8 mouse cellular contexts compared by ENCODE assay signal in genomic region chr2:94179030-94179407, GRCm38 (mm10). TPM values are rescaled to one million over a fixed set of nuclear protein-coding genes. Genes with fewer than 3 reads are reported as not detected.
DNase-seq lines count a peak whose midpoint lies in the region; ATAC-seq and TF ChIP-seq lines count a peak whose summit lies in the region.

No protein-coding gene starts in this region.

- H3K27me3 ChIP-seq in heart, embryonic 13.5 days (replicated peaks) = peaks cover 13% of the 10 kb centered on the region
- H3K27me3 ChIP-seq in midbrain, embryonic 13.5 days = no peaks in the 10 kb centered on the region

- 0% methylated on average over 3 of the region's 3 CpGs for WGBS in heart, embryonic 13.5 days
- WGBS in midbrain, embryonic 13.5 days = 0% methylated on average over 3 of the region's 3 CpGs

- no peaks in the 10 kb centered on the region for H3K36me3 ChIP-seq in heart, embryonic 13.5 days
- no peaks in the 10 kb centered on the region for H3K36me3 ChIP-seq in midbrain, embryonic 13.5 days

- H3K4me3 ChIP-seq in heart, embryonic 13.5 days = peak overlapping the region; percentile 79
- H3K4me3 ChIP-seq in cortical plate, adult 2 months (ENCODE audit: insufficient read depth, low read length) = peak overlapping the region; percentile 81; the same call in 1 of the 2 replicates
- H3K4me3 ChIP-seq in midbrain, embryonic 13.5 days (replicated peaks) = peak overlapping the region; percentile 98

- peaks cover 13% of the 10 kb centered on the region for H3K4me1 ChIP-seq in heart, embryonic 13.5 days
- peaks cover 1% of the 10 kb centered on the region; the same call in 1 of the 2 replicates for H3K4me1 ChIP-seq in cortical plate, adult 2 months (ENCODE audit: control insufficient read depth, insufficient read depth, low read length)
- H3K4me1 ChIP-seq in midbrain, embryonic 13.5 days (replicated peaks) = peaks cover 19% of the 10 kb centered on the region

- TF ChIP-seq POLR2A in cortical plate, adult 2 months (IDR thresholded peaks at IDR 0.05; ENCODE audit: extremely low read depth, insufficient read depth, low read length) = no peak

- no peak for TF ChIP-seq CTCF in cortical plate, adult 2 months (IDR thresholded peaks at IDR 0.05; ENCODE audit: extremely low read depth, insufficient read depth, low read length)

- no peak overlapping the region for H3K27ac ChIP-seq in heart, embryonic 13.5 days (replicated peaks)
- H3K27ac ChIP-seq in cortical plate, adult 2 months (ENCODE audit: insufficient read depth, low read length) = no peak overlapping the region
- no peak overlapping the region for H3K27ac ChIP-seq in midbrain, embryonic 13.5 days

- intact Hi-C loops in heart, postnatal 36 days (cut with DNase I) = loop anchor here (2.0 to 10.0 kb wide), 2 partner anchors 22 to 256 kb away; partner anchors contain the start of genes Api5 and Hsd17b12

- peak overlapping the region; percentile 92 for H3K4me2 ChIP-seq in heart, embryonic 13.5 days
- H3K4me2 ChIP-seq in midbrain, embryonic 13.5 days (replicated peaks) = no peak overlapping the region

- no peak overlapping the region for H3K9ac ChIP-seq in heart, embryonic 13.5 days
- H3K9ac ChIP-seq in midbrain, embryonic 13.5 days (replicated peaks) = no peak overlapping the region

- no peak for DNase-seq in heart, postnatal 36 days
- DNase-seq in layer of hippocampus, adult 9-11 months = no peak
- no peak for DNase-seq in ovary, postnatal 14 days (ENCODE audit: low spot score)
- no peak for DNase-seq in layer of hippocampus, postnatal 25 days (ENCODE audit: extremely low spot score in 1 of 2, low spot score in 1 of 2)

- ATAC-seq in heart, embryonic 13.5 days (ENCODE audit: extremely low read depth, insufficient number of reproducible peaks, low FRiP score, low TSS enrichment) = no peak
- ATAC-seq in inflammation-experienced regulatory T-cells, adult 6 months = peak; percentile 32
- ATAC-seq in midbrain, embryonic 13.5 days = peak; percentile 63

- H3K9me3 ChIP-seq in heart, embryonic 13.5 days = no peaks in the 10 kb centered on the region
- no peaks in the 10 kb centered on the region for H3K9me3 ChIP-seq in midbrain, embryonic 13.5 days

RNA-seq across cellular contexts. Expression of gene Hsd17b12, which starts 21.3 kb away (rescaled TPM):
- polyA plus RNA-seq in heart, embryonic 13.5 days (2015; fragmentation: Nextera tagmentation; extraction: Ambion mirVana) = 66.7 and 72.1 TPM in 2 replicates
- 10 to 100 TPM; 18.4 to 19.2 TPM for total RNA-seq in heart, postnatal 36 days (2021)
- polyA plus RNA-seq in cortical plate, adult 2 months (2012; rRNA removed) = 65.0 and 65.5 TPM in 2 replicates
- polyA plus RNA-seq in inflammation-experienced regulatory T-cells, adult 6 months (2017; shearing (Covaris generic)) = 10 to 100 TPM; 66.8 to 83.9 (median 72.2) TPM
- polyA plus RNA-seq in midbrain, embryonic 13.5 days (2015; fragmentation: Nextera tagmentation; extraction: Ambion mirVana) = 122 and 131 TPM in 2 replicates
- total RNA-seq in layer of hippocampus, postnatal 25 days (2021) = 10 to 100 TPM; 69.8 to 76.4 TPM
